Mouse (Mus musculus): ENCODE results near the gene Heatr6. TPM values are rescaled to one million over a fixed set of nuclear protein-coding genes. Genes with fewer than 3 reads are reported as not detected.
A peak's percentile ranks its signal among the peaks of the same experiment; 100 is the strongest.

Heatr6 gene
- total RNA-seq, 2 experiments from 2014 or later: 8.5 to 9.2 TPM

GRCm38 (mm10) chr11:83735881-83736280 is 17.6 kb upstream of the Heatr6 start:
- no peak overlapping the region for H3K4me3 ChIP-seq
- no peak overlapping the region for H3K27ac ChIP-seq
- no peak for DNase-seq
- no peak for TF ChIP-seq CTCF (IDR thresholded peaks at IDR 0.05)
- intact Hi-C loops (cut with DNase I): loop anchor here (10.0 kb wide), 1 partner anchor 311 kb away; the partner anchor contains the start of gene Gas2l2

DNA sequence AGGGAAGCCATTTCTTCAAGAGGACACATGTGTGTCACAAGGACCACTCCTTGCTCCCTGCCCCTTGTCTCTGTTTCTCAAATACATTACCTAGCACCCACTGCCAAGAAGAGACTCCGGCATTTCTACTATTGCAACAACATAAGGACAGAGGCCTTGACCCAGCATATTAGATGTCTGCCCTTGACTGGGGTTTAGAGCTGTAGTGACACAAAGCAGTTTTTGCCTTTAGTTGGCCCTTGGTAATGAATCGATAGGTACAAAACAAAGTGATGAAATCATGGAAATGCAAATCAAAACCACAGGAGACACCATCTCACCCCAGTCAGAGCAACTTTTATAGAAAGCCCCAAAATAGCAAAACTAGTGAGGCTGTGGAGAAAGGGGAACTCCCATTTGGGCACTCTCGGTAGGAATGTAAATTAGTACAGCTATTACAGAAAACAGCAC is 16.4 kb upstream of the Heatr6 start:
- no peak for TF ChIP-seq CTCF (IDR thresholded peaks at IDR 0.05)
- no peak overlapping the region for H3K27ac ChIP-seq
- no peak for DNase-seq
- H3K4me3 ChIP-seq: no peak overlapping the region
- intact Hi-C loops (cut with DNase I): loop anchor here (10.0 kb wide), 1 partner anchor 312 kb away; the partner anchor contains the start of gene Gas2l2

DNA sequence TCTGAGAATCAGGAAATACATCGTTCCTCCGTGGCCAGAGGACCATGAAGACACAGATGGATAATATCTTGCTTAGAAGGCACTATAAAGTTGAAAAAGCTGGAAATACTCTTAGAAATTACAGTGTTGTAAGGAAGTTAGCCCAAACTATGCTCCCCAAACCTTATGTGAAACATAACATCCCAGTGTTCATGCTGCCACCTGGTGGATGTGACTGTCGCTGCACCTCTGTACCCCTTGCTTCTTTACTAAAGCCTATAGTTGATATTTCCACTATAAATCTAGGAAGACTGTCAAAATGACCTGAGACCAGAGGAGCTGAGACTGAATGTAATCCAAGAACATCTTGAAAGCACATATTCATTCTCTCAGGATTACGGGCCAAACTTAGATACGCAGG is 14.3 kb upstream of the Heatr6 start:
- no peak overlapping the region for H3K4me3 ChIP-seq
- peak; percentile 95 for TF ChIP-seq CTCF (IDR thresholded peaks at IDR 0.05)
- H3K27ac ChIP-seq: no peak overlapping the region
- peak; percentile 69 for DNase-seq
- intact Hi-C loops (cut with DNase I): loop anchor here (1.0 to 10.0 kb wide), 2 partner anchors 183 to 314 kb away; partner anchors contain the start of gene Gas2l2

- no peak for TF ChIP-seq CTCF (IDR thresholded peaks at IDR 0.05)
- no peak overlapping the region for H3K27ac ChIP-seq
- intact Hi-C loops (cut with DNase I): no loop called here
- no peak overlapping the region for H3K4me3 ChIP-seq
- DNase-seq: no peak
These were observed 13.0 kb upstream of the Heatr6 start for GRCm38 (mm10) chr11:83740443-83740991.

DNA sequence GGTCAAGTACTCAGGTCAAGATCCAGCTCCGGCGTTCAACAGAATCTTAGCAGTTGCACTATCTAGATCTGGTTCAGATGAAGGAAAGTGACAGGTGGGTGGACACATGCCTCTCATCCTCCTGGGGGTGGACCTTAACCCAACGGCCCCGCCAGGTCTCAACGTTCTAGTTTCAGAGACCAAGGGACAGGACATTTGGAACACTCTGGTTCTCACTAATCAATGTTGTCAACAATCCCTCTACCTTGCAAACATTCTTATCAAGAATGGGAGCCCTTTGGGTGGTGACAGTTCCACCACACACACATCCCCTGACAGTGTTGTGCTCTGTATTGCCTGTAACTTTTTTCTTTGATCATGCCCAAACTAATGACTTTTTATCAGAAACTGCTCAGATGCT is 11.7 kb upstream of the Heatr6 start:
- intact Hi-C loops (cut with DNase I): no loop called here
- Histone ChIP-seq H3K27ac (no peak overlapping the region), H3K4me3 (no peak overlapping the region)
- no peak for DNase-seq
- no peak for TF ChIP-seq CTCF (IDR thresholded peaks at IDR 0.05)

DNA sequence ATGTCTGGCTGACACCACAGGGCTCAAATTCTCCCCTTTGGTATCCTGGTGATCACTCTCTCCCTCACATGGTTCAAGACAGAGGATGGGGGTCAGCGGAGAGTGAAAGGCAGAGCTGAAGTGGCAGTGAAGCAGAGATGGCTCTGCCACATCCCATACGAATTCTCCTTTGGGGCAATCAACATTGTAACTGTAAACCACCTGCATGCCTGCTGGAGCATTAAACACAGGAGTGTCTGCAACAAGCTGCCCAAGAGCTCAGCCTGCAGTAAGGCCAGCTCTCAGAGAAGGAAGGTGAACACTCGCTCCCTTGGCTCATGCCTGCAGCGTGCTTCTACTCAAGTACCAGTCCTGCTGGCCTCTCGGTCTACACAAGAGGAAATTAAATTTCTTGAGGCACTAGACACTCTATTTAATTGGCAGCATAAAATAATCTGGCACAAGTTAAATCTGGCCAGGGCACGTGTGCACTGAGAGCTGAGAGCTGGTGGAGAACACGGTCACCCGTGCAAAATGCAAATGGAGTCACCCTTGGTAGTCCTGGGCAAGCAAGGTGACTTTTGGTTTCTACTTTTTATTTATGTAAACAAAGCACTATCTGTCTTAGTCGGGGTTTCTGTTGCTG is 10.7 kb upstream of the Heatr6 start:
- intact Hi-C loops (cut with DNase I): no loop called here
- Histone ChIP-seq H3K4me3 (no peak overlapping the region), H3K27ac (no peak overlapping the region)
- no peak for DNase-seq
- no peak for TF ChIP-seq CTCF (IDR thresholded peaks at IDR 0.05)

GRCm38 (mm10) chr11:83743525-83743924 is 10.0 kb upstream of the Heatr6 start:
- intact Hi-C loops (cut with DNase I): no loop called here
- TF ChIP-seq CTCF (IDR thresholded peaks at IDR 0.05): no peak
- no peak overlapping the region for H3K27ac ChIP-seq
- no peak overlapping the region for H3K4me3 ChIP-seq
- no peak for DNase-seq

GRCm38 (mm10) chr11:83746152-83746551 is 7.3 kb upstream of the Heatr6 start:
- H3K27ac ChIP-seq: no peak overlapping the region
- no peak for DNase-seq
- intact Hi-C loops (cut with DNase I): no loop called here
- no peak for TF ChIP-seq CTCF (IDR thresholded peaks at IDR 0.05)
- H3K4me3 ChIP-seq: no peak overlapping the region

GRCm38 (mm10) chr11:83746681-83747080 is 6.8 kb upstream of the Heatr6 start, which contains the start of gene Wfdc21:
Wfdc21 (plus strand) TSS chr11:83746940.
- H3K4me3 ChIP-seq: no peak within 1 kb of the TSS
- no peak within 1 kb of the TSS for H3K27ac ChIP-seq
- no peak for TF ChIP-seq CTCF (IDR thresholded peaks at IDR 0.05)
- DNase-seq: no peak
- intact Hi-C loops (cut with DNase I): no loop called here

- TF ChIP-seq CTCF (IDR thresholded peaks at IDR 0.05): no peak
- DNase-seq: no peak
- no peak overlapping the region for H3K4me3 ChIP-seq
- intact Hi-C loops (cut with DNase I): no loop called here
- no peak overlapping the region for H3K27ac ChIP-seq
These were observed 5.9 kb upstream of the Heatr6 start for GRCm38 (mm10) chr11:83747376-83748265.

DNA sequence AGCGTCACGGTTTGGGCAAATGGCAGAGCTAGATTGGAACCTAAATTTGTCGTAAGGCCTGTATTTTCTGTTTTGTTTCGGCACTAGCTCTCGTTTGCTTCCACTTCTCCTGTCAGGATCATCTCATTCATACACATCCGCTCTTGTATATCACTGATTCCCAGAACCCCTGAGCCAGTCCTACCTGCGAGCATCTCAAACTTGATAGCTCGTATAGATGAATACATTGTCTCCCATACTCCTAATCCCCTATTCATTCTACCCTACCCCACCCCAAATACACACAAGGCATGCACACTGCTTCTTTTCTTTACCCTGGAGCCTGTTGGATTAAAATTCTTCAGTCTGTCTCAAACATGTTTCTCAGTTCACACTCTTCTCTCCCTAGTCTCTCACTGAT is 731 bp downstream of the Heatr6 start:
- TF ChIP-seq CTCF (IDR thresholded peaks at IDR 0.05): no peak
- H3K4me3 ChIP-seq: peak overlapping the region; percentile 76
- no peak for DNase-seq
- intact Hi-C loops (cut with DNase I): no loop called here
- H3K27ac ChIP-seq: peak overlapping the region; percentile 90

DNA sequence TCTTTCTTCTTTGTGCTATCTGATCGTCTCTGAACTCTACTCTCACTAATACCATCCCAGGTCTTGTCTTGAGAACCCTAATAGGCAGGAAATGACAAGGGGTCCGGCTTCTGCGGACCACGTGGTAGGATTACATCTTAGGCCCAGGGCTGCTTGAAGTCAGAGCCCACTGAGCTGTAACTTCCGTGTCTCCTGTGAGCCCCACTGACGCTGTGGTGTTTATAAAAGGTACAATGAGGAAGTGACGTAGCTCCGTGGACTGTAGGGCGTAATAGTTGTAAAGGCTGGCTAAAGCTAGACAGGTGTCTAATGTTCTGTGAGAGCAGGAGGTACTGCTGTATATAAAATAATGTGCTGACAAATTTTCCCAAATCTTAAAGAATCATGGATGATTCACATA is 13.8 kb downstream of the Heatr6 start:
- TF ChIP-seq CTCF (IDR thresholded peaks at IDR 0.05): no peak
- no peak overlapping the region for H3K4me3 ChIP-seq
- intact Hi-C loops (cut with DNase I): no loop called here
- H3K27ac ChIP-seq: no peak overlapping the region
- no peak for DNase-seq

DNA sequence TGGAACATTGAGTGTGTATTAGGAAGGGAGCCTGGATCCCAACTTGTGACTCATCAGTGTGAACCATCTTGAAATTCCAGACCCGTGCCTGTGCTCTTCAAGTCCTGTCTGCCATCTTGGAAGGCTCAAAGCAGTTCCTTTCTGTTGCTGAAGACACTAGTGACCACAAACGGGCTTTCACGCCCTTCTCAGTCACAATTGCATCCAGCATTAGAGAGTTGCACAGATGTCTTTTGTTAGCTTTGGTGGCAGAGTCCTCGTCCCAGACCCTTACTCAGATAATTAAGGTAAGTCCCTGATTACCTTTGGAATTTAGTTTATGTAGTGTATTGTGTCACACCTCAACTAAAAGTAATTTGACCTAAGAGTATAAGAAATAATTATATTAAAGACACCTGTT is 15.5 kb downstream of the Heatr6 start:
- TF ChIP-seq CTCF (IDR thresholded peaks at IDR 0.05): no peak
- Histone ChIP-seq H3K4me3 (no peak overlapping the region), H3K27ac (no peak overlapping the region)
- intact Hi-C loops (cut with DNase I): no loop called here
- no peak for DNase-seq
